Mouse (Mus musculus): ENCODE data around the gene Agr2.

The Agr2 gene

GRCm38 (mm10) chr12:36026126-36026525, 33.4 kb downstream of the Agr2 start:
- DNase-seq (ENCODE audit: low read depth, low spot score): no peak

GRCm38 (mm10) chr12:36027171-36027570, 34.5 kb downstream of the Agr2 start:
- no peak for DNase-seq (ENCODE audit: low read depth, low spot score)

DNA sequence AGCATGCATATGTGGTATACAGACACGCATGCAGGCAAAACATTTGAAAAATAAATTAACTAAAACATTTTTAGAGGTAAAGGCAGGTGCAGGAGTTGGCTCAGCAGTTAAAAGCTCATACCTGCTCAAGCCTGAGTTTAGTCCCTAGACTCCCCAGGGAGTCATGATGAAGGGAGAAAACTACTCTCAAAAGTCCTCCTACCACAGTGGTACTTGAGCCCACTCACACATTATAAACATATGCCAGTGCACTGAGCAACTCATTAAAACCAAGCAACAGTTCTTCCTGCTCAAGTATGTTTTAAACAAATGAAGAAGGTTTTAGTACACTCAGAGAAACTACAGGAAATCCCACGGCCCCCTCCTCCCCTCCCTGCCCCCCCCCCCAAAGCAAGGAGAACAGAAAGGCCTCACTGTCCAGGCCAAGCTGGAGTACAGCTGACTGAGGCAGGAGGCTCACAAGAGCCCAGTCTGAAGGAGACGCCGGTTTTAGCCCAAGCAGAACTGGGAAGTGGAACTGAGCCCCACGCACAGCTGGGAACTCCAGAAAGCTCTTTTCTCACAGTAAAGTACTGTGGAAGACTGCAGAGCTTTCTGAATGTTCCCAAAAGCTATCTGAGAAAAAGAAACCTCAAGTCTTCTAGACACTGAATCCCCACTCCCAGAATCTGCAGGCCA, 36.4 kb downstream of the Agr2 start:
- DNase-seq (ENCODE audit: low read depth, low spot score): no peak

GRCm38 (mm10) chr12:36029687-36030086, 37.0 kb downstream of the Agr2 start:
- DNase-seq (ENCODE audit: low read depth, low spot score): no peak

- no peak for DNase-seq (ENCODE audit: low read depth, low spot score)
Observed at GRCm38 (mm10) chr12:36030660-36031363, 38.1 kb downstream of the Agr2 start.

GRCm38 (mm10) chr12:36032419-36032818, 39.7 kb downstream of the Agr2 start:
- DNase-seq (ENCODE audit: low read depth, low spot score): no peak

DNA sequence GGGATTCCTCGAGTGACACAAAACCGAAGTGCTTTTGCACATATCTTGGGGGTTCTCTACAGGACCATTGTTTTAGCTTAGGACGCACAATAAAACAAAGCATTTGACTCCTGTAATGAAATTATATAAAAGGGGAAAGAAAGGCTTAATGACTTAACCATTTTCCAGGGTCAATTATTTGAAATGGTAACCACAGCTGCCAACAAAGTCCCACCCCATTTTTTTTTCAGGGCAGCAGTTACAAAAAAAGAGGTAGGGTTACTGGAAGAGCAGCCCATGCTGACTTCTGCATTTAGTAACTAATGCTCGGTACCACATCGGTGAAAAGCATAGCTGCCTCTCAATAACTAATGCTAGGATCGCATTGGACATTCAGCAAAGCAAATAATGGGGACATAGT, 42.8 kb downstream of the Agr2 start:
- no peak for DNase-seq (ENCODE audit: low read depth, low spot score)

DNA sequence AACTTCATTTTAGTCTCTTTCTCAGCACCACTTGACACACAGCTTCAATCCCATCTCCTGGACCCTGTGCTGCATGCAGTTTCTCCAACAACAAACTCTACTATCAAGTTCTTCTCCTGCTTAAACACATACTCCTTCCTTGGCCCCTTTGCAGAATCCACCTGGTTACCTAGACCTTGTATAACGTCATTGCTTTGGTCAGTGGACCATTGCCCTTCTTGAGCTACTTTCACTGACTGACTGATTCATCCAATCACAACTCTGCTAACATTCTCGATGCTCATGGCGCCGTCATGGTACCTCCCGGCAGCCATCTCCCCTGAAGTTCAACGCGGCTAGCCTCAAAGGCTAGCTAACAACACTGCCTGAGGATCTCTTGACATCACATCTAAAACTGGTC, 43.4 kb downstream of the Agr2 start:
- no peak for DNase-seq (ENCODE audit: low read depth, low spot score)

DNA sequence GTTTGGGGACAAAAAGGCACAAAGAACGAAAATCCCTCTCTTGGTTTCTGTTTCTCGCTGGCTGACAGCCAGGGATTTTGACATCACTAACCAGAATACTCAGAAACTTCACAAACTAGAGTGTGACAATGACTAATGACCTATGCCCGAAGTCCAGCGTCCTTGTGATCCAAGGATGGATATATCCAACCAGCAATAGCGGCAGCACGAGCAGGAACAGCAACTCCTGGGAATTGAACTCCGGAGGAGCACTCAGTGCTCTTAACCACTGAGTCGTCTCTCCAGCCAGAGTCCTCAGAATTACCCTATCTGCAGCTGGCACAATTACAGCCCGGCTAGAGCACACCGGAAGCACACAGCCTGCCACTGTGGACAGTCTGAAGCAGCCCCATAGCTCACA, 44.1 kb downstream of the Agr2 start:
- DNase-seq (ENCODE audit: low read depth, low spot score): no peak

DNA sequence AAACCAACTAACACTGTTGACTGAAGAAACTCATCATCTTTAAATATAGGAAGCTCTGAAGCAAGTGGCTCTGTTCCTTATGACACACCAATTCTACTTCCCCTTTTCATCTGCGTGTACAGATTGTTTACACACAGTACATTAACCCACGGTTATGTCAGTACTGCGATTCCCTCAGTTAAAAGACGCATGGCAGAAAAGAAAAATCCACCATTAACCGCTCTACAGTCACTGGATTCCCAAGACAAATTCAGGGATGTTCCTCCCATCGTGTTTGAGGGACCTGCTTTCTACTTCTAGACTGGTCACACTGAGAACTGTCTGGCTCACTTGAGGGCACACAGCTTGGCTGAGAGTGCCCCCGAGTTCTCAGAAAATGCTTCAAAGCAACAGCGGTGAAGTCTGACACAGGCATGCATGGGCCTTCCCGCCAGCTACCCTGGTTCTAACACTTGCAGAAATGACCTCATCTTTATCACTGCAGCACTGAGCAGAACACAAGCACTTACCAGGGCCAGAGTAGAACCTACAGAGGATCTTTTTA, 46.9 kb downstream of the Agr2 start:
- DNase-seq (ENCODE audit: low read depth, low spot score): no peak

- DNase-seq (ENCODE audit: low read depth, low spot score): no peak
Observed at GRCm38 (mm10) chr12:36040571-36041280, 48.0 kb downstream of the Agr2 start.

- DNase-seq (ENCODE audit: low read depth, low spot score): no peak
Observed at GRCm38 (mm10) chr12:36041281-36041589, 48.5 kb downstream of the Agr2 start.

DNA sequence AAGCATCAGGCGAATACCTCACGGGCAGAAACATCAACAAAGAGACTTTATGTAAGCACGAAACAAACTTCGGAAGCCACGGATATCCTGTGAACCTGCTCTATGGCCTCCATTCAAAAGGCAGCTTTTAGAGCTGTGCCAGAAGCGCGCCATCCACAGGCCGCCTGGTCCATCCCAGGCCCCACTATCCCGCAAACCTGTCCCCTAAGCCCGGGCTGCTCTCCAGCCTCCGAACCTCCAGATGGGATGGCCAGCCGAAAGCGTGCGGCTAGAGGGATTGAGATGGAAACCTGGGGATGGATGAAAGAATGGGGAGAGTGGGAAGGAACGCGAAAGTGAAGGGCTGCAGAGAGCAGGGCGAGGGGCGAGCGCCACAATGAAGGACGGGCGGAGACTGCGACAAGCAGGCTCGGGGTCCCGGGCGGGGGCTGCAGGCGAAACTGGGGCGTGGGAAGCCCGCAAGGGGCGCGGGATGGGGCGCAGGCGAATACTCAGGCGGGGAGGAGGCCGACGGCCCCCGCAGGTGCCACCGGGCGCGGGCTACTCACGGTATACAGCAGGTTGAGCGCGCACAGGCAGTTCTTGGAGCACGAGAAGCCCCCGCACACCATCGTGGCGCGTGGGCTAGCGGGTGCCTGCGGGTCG, 49.1 kb downstream of the Agr2 start:
- DNase-seq (ENCODE audit: low read depth, low spot score): peak; percentile 24

DNA sequence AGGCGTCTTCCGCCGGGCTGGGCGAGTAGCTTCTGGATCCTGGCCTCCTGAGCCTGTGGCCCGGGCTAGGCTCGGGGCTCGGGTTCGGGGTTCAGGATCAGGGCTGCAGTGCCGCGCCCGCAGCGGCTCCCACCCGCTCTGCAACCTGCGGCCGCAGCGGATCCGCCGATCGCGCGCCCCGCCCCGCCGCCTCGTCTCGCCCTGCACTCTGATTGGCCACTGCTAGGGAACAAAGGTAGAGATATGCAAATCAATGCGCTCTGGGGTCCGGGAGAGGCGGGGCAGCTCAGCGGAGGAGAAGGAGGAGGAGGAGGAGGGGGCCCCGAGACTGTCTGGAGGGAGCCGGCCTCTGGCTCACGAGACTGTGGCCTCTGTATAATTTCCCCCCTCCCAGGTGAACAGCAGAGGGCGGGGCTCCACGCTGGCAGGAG, 49.7 kb downstream of the Agr2 start, which contains the start of gene Tspan13:
Tspan13 (minus strand) TSS at position 153 of the 431 bp plus-strand sequence.
- DNase-seq (ENCODE audit: low read depth, low spot score): peak; percentile 86

DNA sequence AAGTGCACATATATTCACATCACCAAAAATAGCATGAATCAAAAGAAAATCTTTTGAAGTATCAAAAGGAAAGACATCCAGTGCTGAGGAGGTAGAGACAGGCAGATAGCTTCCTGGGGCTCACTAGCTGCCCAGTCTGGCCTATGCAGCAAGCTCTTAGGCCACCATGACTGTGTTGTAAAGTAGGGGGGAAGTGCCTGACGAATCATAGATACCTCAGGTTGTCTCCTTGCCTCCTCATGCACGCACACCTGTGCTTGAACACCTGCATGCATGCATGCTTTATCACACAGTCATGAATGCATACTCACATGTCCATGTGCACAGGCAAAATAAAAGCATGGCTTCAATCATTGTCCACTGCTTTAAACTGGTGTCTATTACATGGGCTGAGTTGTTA, 52.0 kb downstream of the Agr2 start:
- no peak for DNase-seq (ENCODE audit: low read depth, low spot score)

DNA sequence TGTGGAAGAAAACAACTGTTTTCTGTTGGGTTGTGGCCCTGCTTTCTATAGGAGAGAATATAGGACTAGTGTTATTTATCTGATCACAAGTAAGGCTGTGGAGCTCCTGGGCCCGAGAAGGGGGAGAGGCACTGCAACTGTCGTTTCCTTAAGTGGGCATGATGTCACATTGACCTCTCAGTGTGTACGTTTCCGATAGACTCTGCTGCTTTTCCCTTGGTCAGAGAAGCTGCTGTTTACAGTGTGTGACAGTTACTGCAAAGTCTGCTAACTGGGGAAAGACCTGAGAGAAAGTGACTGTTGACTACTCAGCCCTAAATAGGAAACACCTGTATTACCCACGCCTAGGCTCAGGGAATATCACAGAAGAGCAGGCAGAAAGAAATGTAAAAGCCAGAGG, 53.5 kb downstream of the Agr2 start:
- DNase-seq (ENCODE audit: low read depth, low spot score): no peak

GRCm38 (mm10) chr12:36047593-36047992, 54.9 kb downstream of the Agr2 start:
- DNase-seq (ENCODE audit: low read depth, low spot score): no peak

GRCm38 (mm10) chr12:36050276-36050675, 57.6 kb downstream of the Agr2 start:
- DNase-seq (ENCODE audit: low read depth, low spot score): no peak

Data from WW6 (cell line).